Mouse (Mus musculus) CD4-positive naive resting alpha-beta T cell, adult 57 days (primary cell): ENCODE data around the gene Dvl2. TPM values are rescaled to one million over a fixed set of nuclear protein-coding genes. Genes with fewer than 3 reads are reported as not detected.

Experiments
- total RNA-seq: library from RNA; stranded (reverse); gene quantifications from one replicate; pipeline ENCODE4 v1.2.4, GENCODE M21; 2023

The Dvl2 gene
- total RNA-seq = 39.2 TPM

GRCm38 (mm10) chr11:70000396-70000898, at the start of gene Dvl2:
TSS of gene Dvl2 (plus strand) at chr11:70000595.

GRCm38 (mm10) chr11:69964650-69965270, 35.6 kb upstream of the Dvl2 start, which contains the start of gene Cldn7:
TSS of gene Cldn7 (plus strand) at chr11:69964779.

GRCm38 (mm10) chr11:69981141-69981762, 19.1 kb upstream of the Dvl2 start, which contains the start of gene Ctdnep1:
TSS of gene Ctdnep1 (plus strand) at chr11:69981156.

GRCm38 (mm10) chr11:69982225-69982624, 18.2 kb upstream of the Dvl2 start, which contains the start of gene Elp5:
TSS of gene Elp5 (minus strand) at chr11:69982517.

GRCm38 (mm10) chr11:69990850-69991691, 9.3 kb upstream of the Dvl2 start, which contains the start of gene Gabarap:
TSS of gene Gabarap (plus strand) at chr11:69991143.

GRCm38 (mm10) chr11:69995391-69995960, 4.9 kb upstream of the Dvl2 start, which contains the start of gene Phf23:
TSS of gene Phf23 (plus strand) at chr11:69995777.

DNA sequence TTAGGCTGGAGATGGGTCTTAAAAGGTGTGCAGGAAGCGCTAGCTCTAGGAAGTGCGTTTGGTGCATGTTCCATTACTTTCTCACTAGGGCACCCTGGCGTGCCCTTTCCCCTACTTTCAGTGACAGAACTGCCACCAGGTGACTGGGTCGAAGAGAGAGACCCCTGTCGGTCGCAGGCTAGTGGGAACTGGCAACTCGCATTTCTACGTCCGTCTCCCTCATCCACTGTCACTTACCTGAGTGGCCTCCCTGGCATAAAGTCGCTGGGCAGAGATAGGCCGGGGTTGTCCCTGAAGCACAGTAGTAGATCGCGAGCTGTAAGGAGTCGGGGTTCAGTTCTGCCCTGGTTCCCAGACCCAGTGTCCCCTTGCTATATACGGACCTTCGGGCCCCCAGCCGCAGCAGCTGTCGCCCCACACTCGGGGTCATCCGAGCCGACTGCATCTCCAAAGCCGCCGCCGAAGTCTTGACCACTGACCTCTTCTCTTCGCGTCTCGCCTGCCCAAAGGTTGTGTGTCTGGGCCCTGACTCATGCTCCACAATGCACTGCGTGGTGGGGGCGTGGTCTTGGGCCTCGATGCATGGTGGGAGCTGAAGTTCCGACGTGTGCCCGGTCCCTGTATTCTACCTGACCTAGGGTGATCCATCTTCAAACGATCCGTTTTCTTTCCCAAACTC, 14.6 kb downstream of the Dvl2 start, which contains the start of gene Acadvl:
Gene Acadvl, minus strand, starts transcription at position 532 of the 679 bp plus-strand sequence.

DNA sequence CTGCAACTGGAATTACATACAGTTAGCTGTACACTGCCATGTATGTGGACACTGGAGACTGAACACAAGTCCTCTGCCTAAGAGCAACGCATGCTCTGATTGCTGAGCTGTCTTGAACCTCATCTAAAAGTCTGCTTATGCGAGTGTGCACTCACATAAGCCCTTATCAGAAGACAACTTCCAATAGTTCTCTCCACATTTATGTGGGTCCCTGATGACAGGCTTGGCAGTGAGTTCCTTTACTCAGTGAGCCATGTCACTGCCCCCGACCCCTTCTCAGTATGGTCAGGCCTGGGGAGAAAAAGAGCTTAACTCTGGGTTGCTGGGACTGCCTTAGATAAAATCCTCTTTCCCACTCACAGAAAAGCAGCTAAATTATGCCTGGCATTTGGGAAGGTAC, 16.3 kb downstream of the Dvl2 start, which contains the start of gene Dlg4:
Gene Dlg4, plus strand, starts transcription at position 274 of the 400 bp plus-strand sequence.

DNA sequence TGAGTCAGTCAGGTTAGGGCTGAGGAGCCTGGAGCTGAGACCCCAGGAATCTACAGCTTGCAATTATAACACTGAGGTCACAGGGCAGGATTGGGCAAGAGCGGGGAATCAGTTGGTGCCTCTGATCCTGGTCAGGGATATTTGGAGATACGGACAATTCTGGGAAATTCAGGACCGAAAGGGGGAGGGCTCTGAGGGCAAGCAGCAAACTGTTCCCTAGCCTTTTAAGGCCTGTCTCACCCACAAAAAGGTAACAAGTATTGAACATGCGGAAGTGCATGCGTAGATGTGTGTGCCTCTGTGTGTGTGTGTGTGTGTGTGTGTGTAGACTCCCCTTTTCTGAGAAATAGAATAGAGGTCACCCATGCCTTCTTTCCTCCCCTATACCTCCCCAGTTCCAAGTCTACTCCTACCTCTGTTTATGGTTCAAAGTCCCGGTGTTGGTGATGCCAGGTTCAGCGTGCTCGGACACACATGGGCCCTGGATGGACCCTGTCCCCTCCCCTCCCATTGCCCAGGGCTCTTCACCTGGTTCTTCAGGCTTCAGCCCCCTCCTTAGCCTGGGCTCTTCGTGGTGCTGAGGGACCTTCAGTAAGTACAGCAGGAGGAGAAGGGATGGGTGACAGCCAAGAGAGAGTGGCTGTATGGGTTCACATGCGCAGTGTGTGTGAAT, 53.6 kb downstream of the Dvl2 start, which contains the start of gene Asgr1:
Gene Asgr1, plus strand, starts transcription at position 188 of the 673 bp plus-strand sequence.

Other genes starting within 250 kb of the Dvl2 start
- gene Polr2a, start 242.0 kb upstream of the Dvl2 start, total RNA-seq = 176 TPM
- gene Slc35g3, start 238.6 kb upstream of the Dvl2 start, total RNA-seq = not detected
- 47.4 TPM for gene Zbtb4, start 234.7 kb upstream of the Dvl2 start, total RNA-seq
- 3.6 TPM for gene Chrnb1, start 204.7 kb upstream of the Dvl2 start, total RNA-seq
- 0.30 TPM for gene Fgf11, start 198.7 kb upstream of the Dvl2 start, total RNA-seq
- not detected for gene Tmem102, start 195.0 kb upstream of the Dvl2 start, total RNA-seq
- gene Gm39566, start 185.3 kb upstream of the Dvl2 start, total RNA-seq = not detected
- gene Spem2, start 182.1 kb upstream of the Dvl2 start, total RNA-seq = not detected
- not detected for gene Spem1, start 178.4 kb upstream of the Dvl2 start, total RNA-seq
- 1.0 TPM for gene Nlgn2, start 162.8 kb upstream of the Dvl2 start, total RNA-seq
- gene Tmem256, start 162.1 kb upstream of the Dvl2 start, total RNA-seq = 15.1 TPM
- gene Plscr3, start 154.2 kb upstream of the Dvl2 start, total RNA-seq = 12.0 TPM
- gene Tnk1, start 141.9 kb upstream of the Dvl2 start, total RNA-seq = not detected
- not detected for gene Tmem95, start 122.6 kb upstream of the Dvl2 start, total RNA-seq
- 1.7 TPM for gene Kctd11, start 119.2 kb upstream of the Dvl2 start, total RNA-seq
- 418 TPM for gene Acap1, start 105.1 kb upstream of the Dvl2 start, total RNA-seq
- gene 2810408A11Rik, start 99.6 kb upstream of the Dvl2 start, total RNA-seq = 2.6 TPM
- 63.0 TPM for gene Neurl4, start 99.5 kb upstream of the Dvl2 start, total RNA-seq
- gene Gps2, start 86.7 kb upstream of the Dvl2 start, total RNA-seq = 149 TPM
- gene Eif5a, start 78.6 kb upstream of the Dvl2 start, total RNA-seq = 316 TPM
- not detected for gene Ybx2, start 64.8 kb upstream of the Dvl2 start, total RNA-seq
- gene Slc2a4, start 52.4 kb upstream of the Dvl2 start, total RNA-seq = not detected
- not detected for gene Cldn7, start 35.8 kb upstream of the Dvl2 start, total RNA-seq
- 107 TPM for gene Ctdnep1, start 19.4 kb upstream of the Dvl2 start, total RNA-seq
- gene Elp5, start 18.1 kb upstream of the Dvl2 start, total RNA-seq = 43.9 TPM
- gene Gabarap, start 9.5 kb upstream of the Dvl2 start, total RNA-seq = 190 TPM
- 72.5 TPM for gene Phf23, start 4.8 kb upstream of the Dvl2 start, total RNA-seq
- 79.5 TPM for gene Acadvl, start 14.8 kb downstream of the Dvl2 start, total RNA-seq
- 41.1 TPM for gene Dlg4, start 16.3 kb downstream of the Dvl2 start, total RNA-seq
- gene Asgr1, start 53.5 kb downstream of the Dvl2 start, total RNA-seq = not detected
- gene Asgr2, start 92.0 kb downstream of the Dvl2 start, total RNA-seq = not detected
- gene Mgl2, start 129.7 kb downstream of the Dvl2 start, total RNA-seq = not detected
- gene Clec10a, start 155.6 kb downstream of the Dvl2 start, total RNA-seq = 1.6 TPM
- not detected for gene Slc16a11, start 212.2 kb downstream of the Dvl2 start, total RNA-seq
- 3.4 TPM for gene Slc16a13, start 220.5 kb downstream of the Dvl2 start, total RNA-seq
- gene Bcl6b, start 229.2 kb downstream of the Dvl2 start, total RNA-seq = 0.77 TPM
- gene 0610010K14Rik, start 237.3 kb downstream of the Dvl2 start, total RNA-seq = 70.5 TPM
- 4.8 TPM for gene Gm21988, start 239.2 kb downstream of the Dvl2 start, total RNA-seq
- gene Rnasek, start 239.2 kb downstream of the Dvl2 start, total RNA-seq = 68.2 TPM